Mouse (Mus musculus): ENCODE measurements around the gene Zfp11.

DNA sequence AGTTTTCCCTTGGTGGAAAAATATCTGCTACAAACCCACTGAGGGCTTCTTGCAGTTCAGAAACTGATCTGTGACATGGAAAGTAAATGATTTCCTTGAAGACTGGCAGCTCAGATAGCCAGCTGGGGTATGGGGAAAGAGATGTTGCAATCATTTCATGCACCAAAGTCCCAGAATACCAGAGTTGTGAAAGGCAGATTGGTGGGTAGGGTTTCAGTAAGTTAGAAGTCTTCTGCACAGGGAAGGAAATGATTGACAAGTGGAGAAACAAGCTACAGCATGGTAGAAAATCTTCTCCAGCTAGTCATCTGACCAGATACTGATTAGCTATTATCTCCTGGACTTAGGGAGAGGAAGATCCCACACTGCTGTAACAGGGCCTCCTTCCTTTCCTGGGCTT lies 33.5 kb upstream of the Zfp11 start:
- TF ChIP-seq ZNF384 (IDR thresholded peaks at IDR 0.05; ENCODE audit: low read depth, low read length) (no peak), MAFK (IDR thresholded peaks at IDR 0.05; ENCODE audit: insufficient read depth, low read depth, low read length) (no peak), HCFC1 (IDR thresholded peaks at IDR 0.05; ENCODE audit: borderline replicate concordance, insufficient read depth, low read length) (no peak), ZC3H11A (IDR thresholded peaks at IDR 0.05; ENCODE audit: borderline replicate concordance, low read depth, low read length) (no peak), CHD2 (IDR thresholded peaks at IDR 0.05; ENCODE audit: low read depth, low read length) (no peak)
